Mouse (Mus musculus) kidney, postnatal 0 days (tissue): ENCODE results near the gene Ltbp2. TPM values are rescaled to one million over a fixed set of nuclear protein-coding genes. Genes with fewer than 3 reads are reported as not detected.
A peak's percentile ranks its signal among the peaks of the same experiment; 100 is the strongest.

Experiments used
- ATAC-seq: fragments of 200-750 bp; cut with Nextera tagmentation; replicated peaks from 2 replicates; pipeline ENCODE4 v1.8.0; 2017; ENCODE audit warnings: low read depth, moderate number of reproducible peaks, moderate TSS enrichment, moderate library complexity; ENCODE audit not compliant: low FRiP score
- DNase-seq: peaks from one replicate; pipeline ENCODE4 v3.0.0-alpha.2; 2016; ENCODE audit warnings: low spot score
- H3K27ac ChIP-seq: fragments of 300-500 bp; sonication (generic); 2 replicates; pipeline ENCODE4 v1.5.1; 2014; ENCODE audit warnings: mild to moderate bottlenecking
- H3K27me3 ChIP-seq: fragments of 300-500 bp; sonication (generic); 2 replicates; pipeline ENCODE4 v1.6.1; 2014; ENCODE audit warnings: low read length, mixed read lengths; ENCODE audit not compliant: insufficient read depth
- H3K36me3 ChIP-seq: fragments of 300-500 bp; sonication (generic); 2 replicates; pipeline ENCODE4 v1.6.1; 2014; ENCODE audit warnings: low read length, mixed read lengths; ENCODE audit not compliant: insufficient read depth
- H3K4me1 ChIP-seq: fragments of 300-500 bp; sonication (generic); replicated peaks from 2 replicates; pipeline ENCODE4 v1.6.1; 2014; ENCODE audit warnings: antibody characterized with exemption, low read length, mixed read lengths; ENCODE audit not compliant: insufficient read depth
- H3K4me2 ChIP-seq: fragments of 300-500 bp; sonication (generic); 2 replicates; pipeline ENCODE4 v1.6.1; 2014; ENCODE audit warnings: mild to moderate bottlenecking, low read length, moderate library complexity, mixed read lengths
- H3K4me3 ChIP-seq: fragments of 300-500 bp; sonication (generic); replicated peaks from 2 replicates; pipeline ENCODE4 v1.5.1; 2014; ENCODE audit warnings: low read depth, low read length
- H3K9ac ChIP-seq: fragments of 300-500 bp; sonication (generic); 2 replicates; pipeline ENCODE4 v1.6.1; 2014; ENCODE audit warnings: low read depth, low read length
- H3K9me3 ChIP-seq: fragments of 300-500 bp; sonication (generic); replicated peaks from 2 replicates; pipeline ENCODE4 v1.6.1; 2016; ENCODE audit warnings: low read length, inconsistent platforms, mixed read lengths
- CTCF ChIP-seq: IDR thresholded peaks from 2 replicates; pipeline ENCODE4 v1.5.1; 2016; ENCODE audit warnings: antibody characterized with exemption, low read depth, mild to moderate bottlenecking, moderate library complexity
- WGBS: fragments of 180-500 bp; shearing (Covaris S2); extraction: QIAGEN DNeasy Blood & Tissue Kit; methylation state at CpG from one replicate; pipeline ENCODE4 v1.1.7; 2014; 5-methylcytosine and 5-hydroxymethylcytosine counted together
- polyA plus RNA-seq: library from polyadenylated mRNA; unstranded; fragments of >200 nt; fragmentation: Nextera tagmentation; extraction: Ambion mirVana; gene quantifications from 2 replicates; pipeline ENCODE4 v1.2.1, GENCODE M21; 2015

Gene Ltbp2
- polyA plus RNA-seq, 1 experiment from 2014 or later = 0.14 TPM

DNA sequence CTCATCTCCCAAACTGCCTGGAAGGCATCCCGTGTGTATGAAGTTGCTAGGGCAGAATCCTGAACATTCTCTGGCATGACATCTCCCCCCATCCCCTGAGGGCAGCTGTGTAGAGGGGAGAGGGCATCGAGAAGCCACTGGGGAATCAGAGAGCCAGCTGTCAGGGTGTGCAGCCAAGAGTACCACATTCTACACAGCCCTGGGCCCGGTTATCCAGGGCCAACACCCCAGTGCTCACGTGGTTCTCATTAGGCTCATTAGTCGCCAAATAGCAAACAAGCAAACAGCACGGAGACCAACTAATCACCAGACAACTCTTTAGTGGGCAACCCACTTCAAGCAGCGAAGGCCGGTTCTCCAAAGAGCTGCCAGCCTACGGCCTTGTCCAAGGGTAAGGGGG is 10.9 kb downstream of the Ltbp2 start:
- H3K9ac ChIP-seq = no peak overlapping the region
- H3K9me3 ChIP-seq = no peaks in the 10 kb centered on the region
- no peak overlapping the region for H3K4me3 ChIP-seq
- no peaks in the 10 kb centered on the region for H3K4me1 ChIP-seq
- 72% methylated on average over 9 of the region's 9 CpGs for WGBS
- H3K27me3 ChIP-seq = no peaks in the 10 kb centered on the region
- H3K27ac ChIP-seq = no peak overlapping the region
- DNase-seq = no peak
- TF ChIP-seq CTCF = no peak
- no peaks in the 10 kb centered on the region for H3K36me3 ChIP-seq
- no peak overlapping the region for H3K4me2 ChIP-seq
- no peak for ATAC-seq

DNA sequence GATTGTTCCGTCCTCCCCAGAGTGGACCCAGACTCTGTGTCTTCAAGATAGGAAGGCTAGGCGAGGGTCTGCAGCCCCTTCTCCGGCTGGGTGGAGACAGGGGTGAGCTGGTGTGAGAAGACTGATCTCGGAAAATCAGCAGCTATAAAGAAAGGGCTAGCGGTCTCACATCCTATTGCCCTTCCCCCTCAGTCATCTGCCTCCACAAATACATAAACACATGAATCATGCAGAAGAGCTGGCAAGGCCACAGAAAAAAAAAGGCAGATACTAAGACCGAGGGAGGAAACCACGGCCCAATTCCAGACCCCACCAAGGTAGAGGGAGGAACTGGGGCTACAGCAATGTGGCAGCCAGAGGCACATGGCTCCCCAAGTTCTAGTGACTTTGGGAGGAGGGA is 11.5 kb downstream of the Ltbp2 start:
- no peak overlapping the region for H3K4me2 ChIP-seq
- no peak for TF ChIP-seq CTCF
- no peak for ATAC-seq
- WGBS = 58% methylated on average over 7 of the region's 7 CpGs
- H3K27me3 ChIP-seq = no peaks in the 10 kb centered on the region
- H3K36me3 ChIP-seq = no peaks in the 10 kb centered on the region
- H3K4me3 ChIP-seq = no peak overlapping the region
- H3K9ac ChIP-seq = no peak overlapping the region
- no peaks in the 10 kb centered on the region for H3K9me3 ChIP-seq
- no peak overlapping the region for H3K27ac ChIP-seq
- no peak for DNase-seq
- H3K4me1 ChIP-seq = no peaks in the 10 kb centered on the region

DNA sequence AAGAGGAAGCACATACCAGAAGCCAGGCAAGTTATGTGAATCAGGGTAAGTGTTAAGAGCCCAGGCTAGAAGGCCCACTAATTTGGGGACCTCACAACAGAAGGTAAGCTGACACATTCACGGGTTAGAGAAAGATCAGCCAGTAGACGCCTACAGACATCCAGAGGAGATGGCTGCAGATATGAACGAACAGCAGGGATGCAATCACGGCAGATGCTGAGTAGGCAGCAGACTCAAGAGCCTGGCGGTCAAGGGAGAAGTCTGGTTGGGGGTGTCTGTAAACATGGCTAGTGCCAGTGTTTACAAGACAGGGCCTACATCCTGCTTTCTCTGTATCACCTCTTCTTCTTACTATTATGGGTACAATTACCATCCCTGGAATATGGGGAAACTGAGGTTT is 13.1 kb downstream of the Ltbp2 start:
- no peaks in the 10 kb centered on the region for H3K27me3 ChIP-seq
- no peaks in the 10 kb centered on the region for H3K9me3 ChIP-seq
- no peak overlapping the region for H3K4me3 ChIP-seq
- ATAC-seq (no peak), DNase-seq (no peak)
- no peak overlapping the region for H3K27ac ChIP-seq
- H3K4me2 ChIP-seq = no peak overlapping the region
- H3K9ac ChIP-seq = no peak overlapping the region
- WGBS = 89% methylated on average over 5 of the region's 5 CpGs
- H3K36me3 ChIP-seq = no peaks in the 10 kb centered on the region
- no peak for TF ChIP-seq CTCF
- H3K4me1 ChIP-seq = no peaks in the 10 kb centered on the region

DNA sequence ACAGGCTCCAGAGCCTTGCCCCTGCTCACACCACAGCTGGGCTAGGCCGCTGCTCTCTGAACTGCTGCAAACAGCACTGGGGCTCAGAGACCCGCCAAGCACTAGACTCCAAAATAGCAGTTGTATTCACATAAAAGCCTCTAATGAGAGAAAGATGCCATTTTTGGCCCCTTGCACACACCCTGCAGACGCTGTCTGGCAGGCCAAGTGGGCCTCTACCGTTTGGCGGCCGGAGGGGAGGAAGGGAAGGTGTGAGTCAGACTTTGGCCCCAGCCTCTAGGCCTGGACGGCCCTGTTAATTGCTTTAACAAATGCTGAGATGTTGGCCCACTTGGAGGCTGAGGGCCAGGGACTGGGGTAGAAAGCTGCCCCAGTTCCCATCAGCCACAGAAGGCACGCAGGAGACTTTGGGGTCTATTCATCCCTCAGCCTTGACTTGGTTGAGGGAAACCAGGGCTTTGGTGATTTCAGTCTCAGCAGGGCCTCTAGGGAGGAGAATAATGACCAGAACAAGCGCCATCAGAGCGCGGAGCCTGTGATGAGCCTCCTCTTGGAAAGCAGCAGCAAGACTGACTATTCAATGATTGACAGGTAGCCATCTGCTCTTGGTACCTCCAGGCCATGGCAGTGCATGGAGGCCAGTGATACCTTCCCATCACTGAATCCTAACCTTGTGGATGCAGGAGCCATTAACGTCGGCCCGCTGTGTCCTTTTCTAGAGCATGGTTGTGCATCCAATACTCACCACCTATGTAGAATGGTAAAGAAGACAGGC is 14.0 kb downstream of the Ltbp2 start:
- no peak for ATAC-seq
- no peak for DNase-seq
- TF ChIP-seq CTCF = no peak
- no peaks in the 10 kb centered on the region for H3K9me3 ChIP-seq
- no peak overlapping the region for H3K4me2 ChIP-seq
- H3K4me1 ChIP-seq = no peaks in the 10 kb centered on the region
- no peaks in the 10 kb centered on the region for H3K36me3 ChIP-seq
- no peaks in the 10 kb centered on the region for H3K27me3 ChIP-seq
- H3K4me3 ChIP-seq = no peak overlapping the region
- WGBS = 74% methylated on average over 14 of the region's 14 CpGs
- no peak overlapping the region for H3K27ac ChIP-seq
- no peak overlapping the region for H3K9ac ChIP-seq

DNA sequence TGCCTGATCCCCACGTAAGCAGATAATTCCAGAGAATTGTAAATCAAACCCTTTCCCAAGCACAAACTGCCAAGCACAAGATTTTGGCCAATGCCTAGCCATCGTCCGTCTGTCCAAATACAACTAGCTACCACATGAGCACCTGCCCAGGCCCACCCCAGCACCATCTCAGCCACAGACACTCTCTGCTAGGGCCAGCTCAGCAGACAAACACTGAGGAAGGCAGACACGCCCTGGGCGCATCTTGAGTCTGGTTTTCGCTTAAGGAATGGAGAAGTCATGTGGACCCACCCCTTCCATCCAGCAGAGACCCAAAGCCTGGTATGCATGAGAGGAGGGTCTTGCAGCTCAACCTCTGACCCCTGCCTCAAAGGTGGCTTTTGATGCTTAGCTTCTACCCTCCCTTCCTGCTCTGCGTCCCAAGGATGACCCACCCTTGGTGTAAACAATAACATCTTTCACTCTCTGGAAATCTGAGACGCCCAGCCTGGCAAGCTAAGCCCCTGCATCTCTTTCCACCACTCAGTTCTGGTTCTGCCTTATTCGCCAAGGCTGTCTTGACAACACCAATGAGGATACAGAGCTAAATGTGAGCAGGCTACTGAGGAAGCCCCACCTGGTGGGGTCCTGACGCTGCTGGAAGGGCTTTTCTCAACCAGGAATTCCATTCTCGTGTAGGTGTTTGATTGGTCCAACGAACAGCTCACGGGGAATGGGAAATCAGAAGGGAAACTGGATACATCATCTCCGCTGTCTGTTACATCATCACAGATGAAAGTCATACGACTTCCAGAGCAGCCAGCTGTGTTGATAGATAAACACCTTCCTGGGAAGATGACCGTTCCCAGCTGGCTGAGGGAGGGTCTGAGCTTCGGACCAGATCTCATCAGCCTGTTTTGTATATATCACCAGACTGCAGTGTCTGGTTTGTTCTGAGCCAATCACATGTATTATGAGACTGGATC is 17.9 kb downstream of the Ltbp2 start:
- Histone ChIP-seq H3K9ac (no peak overlapping the region), H3K27ac (no peak overlapping the region), H3K36me3 (no peaks in the 10 kb centered on the region), H3K4me3 (no peak overlapping the region), H3K4me1 (no peaks in the 10 kb centered on the region), H3K4me2 (no peak overlapping the region), H3K9me3 (no peaks in the 10 kb centered on the region), H3K27me3 (no peaks in the 10 kb centered on the region)
- WGBS = 35% methylated on average over 17 of the region's 17 CpGs
- DNase-seq = peak; percentile 58
- peak; percentile 33; the same call in 1 of the 2 replicates for ATAC-seq
- TF ChIP-seq CTCF = no peak

DNA sequence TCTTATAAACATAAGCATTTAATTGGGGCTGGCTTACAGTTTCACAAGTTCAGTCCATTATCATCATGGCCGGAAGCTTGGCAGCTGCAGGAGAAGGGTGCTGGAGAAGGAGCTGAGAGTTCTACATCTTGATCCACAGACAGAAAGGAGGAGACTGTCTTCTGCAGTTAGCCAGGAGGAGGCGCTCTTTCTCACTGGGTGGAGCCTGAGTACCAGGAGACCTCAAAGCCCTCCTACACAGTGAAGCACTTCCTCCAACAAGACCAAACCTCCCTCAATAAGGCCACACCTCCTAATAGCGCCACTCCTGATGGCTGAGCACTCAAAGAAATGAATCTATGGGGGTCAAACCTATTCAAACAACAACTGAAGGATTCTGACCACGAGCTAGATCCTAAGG is 18.6 kb downstream of the Ltbp2 start:
- WGBS = 71% methylated on average over 4 of the region's 4 CpGs
- no peak for DNase-seq
- no peak overlapping the region for H3K27ac ChIP-seq
- no peaks in the 10 kb centered on the region for H3K36me3 ChIP-seq
- H3K9ac ChIP-seq = no peak overlapping the region
- TF ChIP-seq CTCF = peak; percentile 20; the same call in 1 of the 2 replicates
- no peaks in the 10 kb centered on the region for H3K27me3 ChIP-seq
- H3K4me2 ChIP-seq = no peak overlapping the region
- H3K4me3 ChIP-seq = no peak overlapping the region
- H3K9me3 ChIP-seq = no peaks in the 10 kb centered on the region
- ATAC-seq = no peak
- no peaks in the 10 kb centered on the region for H3K4me1 ChIP-seq
